Mouse (Mus musculus) naive thymus-derived CD4-positive, alpha-beta T cell, adult 2 months (primary cell): ENCODE results near the gene Lonp2.

Experiments
- DNase-seq: peaks from one replicate; pipeline ENCODE4 v3.0.0-alpha.2; 2011; ENCODE audit warnings: low read depth

Lonp2 gene

DNA sequence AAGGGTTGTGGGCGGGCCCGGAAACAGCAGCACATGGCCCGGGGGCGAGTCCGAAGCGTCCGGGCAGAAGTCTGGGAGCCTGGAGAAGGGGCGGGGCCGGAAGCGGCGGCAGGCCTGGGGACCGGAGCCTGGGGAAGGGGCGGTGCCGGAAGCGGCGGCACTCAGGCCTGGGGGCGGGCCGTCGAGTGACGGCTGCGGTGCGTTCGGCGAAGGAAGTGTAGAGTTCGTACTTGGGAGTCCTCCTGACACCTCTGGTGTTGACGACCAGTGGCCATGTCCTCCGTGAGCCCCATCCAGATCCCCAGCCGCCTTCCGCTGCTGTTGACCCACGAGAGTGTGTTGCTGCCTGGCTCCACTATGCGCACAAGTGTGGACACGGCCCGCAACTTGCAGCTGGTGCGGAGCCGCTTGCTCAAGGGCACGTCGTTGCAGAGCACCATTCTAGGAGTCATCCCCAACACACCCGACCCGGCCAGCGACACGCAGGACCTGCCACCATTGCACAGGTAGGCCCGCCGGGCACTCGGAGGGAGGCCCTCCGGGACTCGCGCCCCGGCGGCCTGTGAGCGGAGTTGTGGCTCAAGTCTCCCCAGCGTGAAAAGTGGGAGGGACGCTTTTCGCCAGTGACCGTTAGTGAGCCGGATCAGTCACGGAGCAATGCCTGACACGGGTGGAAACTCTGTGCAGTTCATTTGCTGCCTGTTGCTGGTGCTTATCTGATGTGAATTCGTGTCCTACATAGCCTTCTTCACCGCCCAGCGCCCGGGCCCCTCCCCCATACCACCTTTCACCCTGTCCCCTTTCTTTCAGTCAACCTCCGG, at the start of gene Lonp2:
Gene Lonp2 (plus strand): TSS at position 133 of the 821 bp plus-strand sequence.
- peak; percentile 95 for DNase-seq

- DNase-seq = no peak
These were observed 46.3 kb upstream of the Lonp2 start for GRCm38 (mm10) chr8:86577547-86577946.

DNA sequence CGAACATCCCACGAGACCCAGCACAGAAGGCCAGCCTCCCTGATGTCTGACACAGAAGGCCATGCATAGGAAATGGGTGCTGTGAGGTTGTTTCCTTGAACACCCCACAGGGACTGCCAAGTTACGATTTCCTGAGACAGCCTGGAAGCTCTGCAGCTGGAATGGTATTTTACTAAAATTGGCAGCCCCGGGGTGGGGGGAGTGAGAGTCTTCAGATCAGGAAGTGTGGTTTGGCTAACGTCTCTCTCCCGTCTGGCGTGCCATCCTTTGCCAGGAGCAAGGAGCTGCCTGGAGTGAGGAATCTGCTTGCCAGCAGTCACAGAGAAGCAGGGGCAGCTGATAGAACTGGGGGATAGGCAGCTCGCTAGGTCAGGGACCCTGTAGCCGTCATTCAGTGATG, 45.8 kb upstream of the Lonp2 start:
- no peak for DNase-seq

GRCm38 (mm10) chr8:86578693-86579092, 45.1 kb upstream of the Lonp2 start:
- no peak for DNase-seq

- DNase-seq = no peak
These were observed 43.4 kb upstream of the Lonp2 start, which contains the start of gene Abcc12 for GRCm38 (mm10) chr8:86580458-86580857. Abcc12 (minus strand) TSS chr8:86580686.

DNA sequence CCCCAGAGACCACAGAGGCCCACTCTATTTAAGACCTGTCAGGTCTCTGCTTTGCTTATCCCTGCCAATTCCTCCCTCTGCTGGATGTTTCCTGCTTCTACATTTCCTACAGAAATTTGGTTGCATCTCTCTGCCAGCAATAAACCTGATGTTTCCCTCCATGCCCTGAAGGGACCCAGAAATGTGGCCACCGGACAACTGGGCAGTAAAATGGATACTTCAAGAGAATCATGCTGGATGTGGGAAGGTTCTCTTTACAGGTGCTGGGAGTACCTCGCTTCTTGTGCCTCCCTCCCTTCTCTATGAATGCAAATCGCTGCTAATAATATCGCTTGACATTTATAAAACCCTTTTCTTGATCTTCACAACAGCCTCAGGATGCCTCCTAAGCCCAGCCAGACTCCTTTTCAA, 41.9 kb upstream of the Lonp2 start:
- no peak for DNase-seq

DNA sequence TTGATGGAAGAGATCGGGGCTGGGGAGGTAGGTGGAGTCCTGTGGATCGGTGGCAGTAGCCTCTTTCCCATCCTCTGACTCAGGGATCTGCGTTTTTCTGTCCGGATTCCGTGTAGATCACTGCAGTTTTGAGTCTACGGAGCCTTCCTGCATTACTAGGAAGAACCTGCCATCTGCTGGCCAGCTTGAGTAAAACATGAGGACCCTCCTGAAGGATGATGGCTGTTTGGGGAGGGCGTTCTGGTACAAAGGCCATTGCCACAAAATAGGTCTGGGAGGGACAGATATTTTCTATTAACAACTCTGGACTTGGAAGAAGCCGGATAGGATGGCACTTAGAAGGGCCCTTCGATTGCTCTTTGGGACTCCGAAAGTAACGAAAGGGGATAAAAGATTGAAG, 38.7 kb upstream of the Lonp2 start:
- DNase-seq = peak; percentile 85

GRCm38 (mm10) chr8:86585532-86585931, 38.3 kb upstream of the Lonp2 start:
- DNase-seq = peak; percentile 87

DNA sequence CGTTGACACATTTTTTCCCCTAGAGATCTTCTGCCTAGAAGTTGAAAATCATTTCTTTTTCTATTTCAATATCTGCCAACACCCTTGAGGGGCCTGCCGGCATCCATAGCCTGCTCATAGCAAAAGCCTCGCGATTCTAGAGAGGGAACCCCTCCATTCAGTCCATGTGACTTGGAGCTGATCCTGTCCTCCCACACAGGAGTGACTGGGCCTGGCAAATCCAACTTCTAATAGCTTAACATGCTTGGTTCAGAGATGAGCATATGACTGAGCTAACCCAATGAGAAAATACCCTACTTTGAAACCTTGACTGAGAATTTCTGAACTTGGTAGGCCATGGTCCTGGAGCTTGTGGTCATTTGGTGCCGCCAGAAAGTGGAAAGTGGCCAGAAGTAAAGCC, 37.8 kb upstream of the Lonp2 start:
- DNase-seq = no peak

DNA sequence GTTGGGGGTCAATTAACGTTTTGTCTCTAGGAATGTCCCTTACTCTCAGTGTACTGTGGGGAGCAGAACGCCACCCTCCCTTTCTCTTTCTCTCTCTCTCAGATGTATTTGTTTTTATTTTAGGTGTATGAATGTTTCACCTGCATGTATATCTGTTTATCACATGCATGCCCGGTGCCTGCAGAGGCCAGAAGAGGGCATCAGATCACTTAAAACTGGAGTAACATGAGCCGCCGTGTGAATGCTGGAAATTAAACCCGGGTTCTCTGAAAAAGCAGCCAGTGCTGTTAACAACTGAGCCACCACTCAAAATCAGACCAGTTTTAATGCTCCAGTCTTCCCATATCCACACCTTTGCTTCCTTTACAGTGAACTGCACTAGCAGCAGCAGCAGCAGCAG, 37.2 kb upstream of the Lonp2 start:
- DNase-seq = peak; percentile 27

- DNase-seq = no peak
These were observed 35.5 kb upstream of the Lonp2 start for GRCm38 (mm10) chr8:86588338-86588737.

DNA sequence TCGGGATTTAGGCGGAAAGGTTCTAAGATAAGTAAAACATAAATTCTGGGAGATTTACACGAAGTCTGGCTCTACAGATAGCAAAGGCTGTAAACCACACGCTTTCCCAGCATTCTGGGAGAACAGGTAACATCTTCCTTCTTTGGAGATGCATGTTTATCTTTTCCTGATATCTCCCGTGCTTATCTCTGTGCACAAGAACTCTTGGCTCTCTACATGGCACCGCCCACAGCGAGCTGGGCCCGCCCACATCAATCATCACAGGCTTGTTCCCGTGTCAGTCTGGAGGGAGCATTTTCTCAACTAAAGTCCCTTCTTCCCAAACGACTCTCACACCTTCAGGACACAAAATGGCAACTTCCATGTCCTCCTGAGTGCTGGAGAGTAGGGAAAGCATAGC, 30.7 kb upstream of the Lonp2 start:
- DNase-seq = no peak

- no peak for DNase-seq
These were observed 29.6 kb upstream of the Lonp2 start for GRCm38 (mm10) chr8:86594159-86594796.

DNA sequence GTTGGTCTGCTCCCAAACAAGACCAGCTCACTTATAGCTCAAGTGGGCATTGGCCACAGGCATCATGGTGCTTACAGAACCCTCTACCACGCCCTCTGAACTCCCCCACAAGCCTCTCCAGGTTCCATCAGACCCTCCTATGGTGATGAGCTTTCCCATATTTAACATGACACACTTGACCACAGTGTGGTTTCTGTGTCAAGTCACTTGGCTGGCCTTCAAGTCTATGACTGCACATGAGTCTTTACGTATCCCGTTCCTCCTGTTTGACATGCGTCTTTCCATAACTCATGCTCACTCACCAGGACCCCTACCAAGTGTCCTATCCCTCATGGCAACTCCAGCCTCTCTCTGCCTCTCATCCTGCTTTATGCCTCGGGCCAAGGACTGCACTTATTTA, 28.2 kb upstream of the Lonp2 start:
- no peak for DNase-seq

GRCm38 (mm10) chr8:86597681-86598080, 26.2 kb upstream of the Lonp2 start:
- no peak for DNase-seq

- no peak for DNase-seq
These were observed 24.5 kb upstream of the Lonp2 start for GRCm38 (mm10) chr8:86599299-86599698.

DNA sequence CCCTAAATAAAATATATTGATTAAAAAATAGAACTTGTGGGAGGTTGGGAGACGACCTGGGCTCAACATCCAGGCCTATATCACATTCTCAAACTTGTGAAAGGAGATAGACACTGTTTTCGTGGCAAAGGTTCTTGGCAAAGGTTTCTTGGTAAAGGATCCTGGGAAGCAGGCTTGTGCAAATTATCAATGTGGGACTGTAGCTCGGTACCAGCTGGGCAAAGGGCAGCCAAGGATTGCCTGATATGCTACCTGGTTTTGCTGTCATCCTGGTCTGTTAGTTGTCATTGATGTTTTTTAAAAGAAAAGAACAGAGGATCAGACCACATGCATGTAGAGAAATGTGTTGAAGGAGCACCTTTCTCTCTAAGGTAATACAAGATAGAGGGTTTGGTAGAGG, 23.5 kb upstream of the Lonp2 start:
- DNase-seq = no peak

DNA sequence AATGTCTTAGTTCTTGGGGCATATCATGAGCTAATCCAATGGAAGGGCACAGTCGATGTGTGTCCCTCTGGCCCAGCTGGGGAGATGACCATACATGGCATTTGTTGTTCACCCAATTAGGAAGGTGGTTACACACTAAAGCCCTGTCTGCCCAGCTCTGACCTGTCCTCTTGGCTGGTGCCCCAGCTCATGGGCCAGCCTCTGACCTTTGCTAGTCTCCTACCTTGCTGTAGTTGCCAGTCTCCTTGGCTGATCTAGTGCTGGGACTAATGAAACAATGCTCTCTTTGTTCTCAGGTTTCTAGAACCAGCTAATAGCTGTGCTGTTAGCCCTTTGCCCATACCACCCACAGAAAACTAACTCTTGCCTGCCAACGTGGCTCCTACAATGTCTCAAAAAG, 20.7 kb upstream of the Lonp2 start:
- DNase-seq = no peak

DNA sequence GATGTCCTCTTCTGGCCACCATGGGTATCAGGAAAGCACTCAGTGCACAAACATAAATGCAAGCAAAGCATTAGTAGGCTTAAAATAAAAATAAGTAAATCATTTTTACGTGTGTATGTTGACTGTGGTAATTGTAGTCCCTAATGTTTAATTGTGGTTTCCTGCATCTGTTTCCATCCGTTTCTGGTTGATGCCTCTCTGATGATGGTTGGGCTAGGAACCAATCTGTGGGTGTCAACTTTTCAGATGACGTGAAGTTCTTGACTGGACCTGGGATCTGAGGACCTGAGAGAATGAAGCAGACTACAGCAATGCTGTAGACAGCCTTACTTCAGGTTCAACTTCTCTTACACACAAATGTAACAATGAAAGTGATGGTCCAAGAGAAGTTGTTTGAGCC, 19.2 kb upstream of the Lonp2 start:
- no peak for DNase-seq

DNA sequence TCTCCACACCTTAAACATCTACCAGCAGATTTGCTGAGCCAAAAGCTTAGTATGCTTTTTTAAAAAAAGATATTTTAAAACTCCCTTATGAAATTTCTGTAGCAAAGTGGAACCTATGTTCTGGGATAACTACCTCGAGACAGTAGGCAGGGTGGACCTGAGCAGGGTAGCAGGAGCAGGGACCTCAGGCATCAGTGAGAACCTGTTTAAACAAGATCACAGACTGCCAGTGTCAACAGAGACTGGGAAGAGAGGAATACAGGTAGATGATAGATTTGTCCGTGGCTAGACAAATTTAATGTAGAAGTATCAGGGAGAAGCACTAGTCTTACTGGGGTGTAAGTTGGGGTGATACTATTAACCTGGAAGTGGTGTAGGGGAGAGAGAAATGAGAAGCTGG, 10.0 kb upstream of the Lonp2 start:
- DNase-seq = no peak

GRCm38 (mm10) chr8:86615095-86615769, 8.6 kb upstream of the Lonp2 start:
- DNase-seq = no peak

DNA sequence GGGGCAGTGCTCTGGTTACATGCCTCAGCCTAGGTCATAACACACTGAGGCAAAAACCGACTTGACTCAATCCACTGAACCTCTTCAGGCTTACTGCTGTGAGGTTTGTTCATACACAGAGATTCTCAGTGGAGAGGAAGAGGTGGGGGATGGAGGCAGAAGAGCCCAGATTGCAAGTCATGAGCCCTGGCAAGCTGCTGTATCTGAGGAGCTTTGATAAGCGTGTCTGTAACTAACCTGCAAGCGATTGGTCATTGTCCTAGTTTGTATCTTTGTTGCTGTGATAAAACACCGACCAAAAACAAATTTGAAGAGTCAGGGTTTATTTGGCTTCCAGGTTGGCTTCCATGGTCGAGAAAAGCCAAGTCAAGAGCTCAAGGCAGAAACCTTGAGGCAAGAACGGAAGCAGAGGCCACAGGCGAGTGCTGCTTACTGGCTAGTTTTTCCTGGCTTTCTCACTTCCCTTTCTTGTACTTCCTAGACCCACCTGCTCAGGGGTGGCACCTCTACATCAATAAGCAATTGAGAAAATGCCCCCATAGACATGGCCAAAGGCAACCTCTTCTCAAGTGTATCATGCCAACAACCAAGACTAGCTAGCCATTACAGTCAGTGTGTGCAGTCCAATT, 6.0 kb upstream of the Lonp2 start:
- no peak for DNase-seq

DNA sequence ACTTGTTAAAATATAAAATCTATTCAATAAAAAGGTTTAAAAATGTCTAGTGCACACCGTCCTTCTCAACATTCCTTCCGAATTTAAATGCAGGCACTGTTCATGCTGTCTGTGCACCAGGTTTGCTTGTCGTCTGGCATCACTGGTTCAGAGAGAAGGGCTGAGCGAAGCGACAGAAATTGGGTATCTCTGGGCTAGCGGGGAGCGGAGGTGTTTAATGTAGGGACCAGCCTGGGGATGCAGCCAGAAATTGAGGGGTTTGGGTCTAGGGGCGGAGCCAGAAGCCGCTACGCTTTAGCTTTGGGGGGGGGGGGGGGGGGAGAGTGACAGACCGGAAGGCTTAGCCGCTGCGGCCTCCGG, 312 bp upstream of the Lonp2 start:
- no peak for DNase-seq
